Mouse (Mus musculus): ENCODE measurements around the gene Ankrd49.

The Ankrd49 gene

GRCm38 (mm10) chr9:14740151-14740924 is 44.3 kb downstream of the Ankrd49 start, which contains the start of gene Piwil4:
Gene Piwil4 (minus strand): TSS chr9:14740733.
- DNase-seq (ENCODE audit: inconsistent ontology term) = no peak

GRCm38 (mm10) chr9:14739498-14740150 is 45.0 kb downstream of the Ankrd49 start:
- DNase-seq (ENCODE audit: inconsistent ontology term) = no peak

GRCm38 (mm10) chr9:14730941-14731541 is 53.6 kb downstream of the Ankrd49 start:
- DNase-seq (ENCODE audit: inconsistent ontology term) = no peak
